Mouse (Mus musculus) spleen, embryonic (tissue): Measurements from ENCODE around the gene Clcnkb.

Source experiments
- CTCF ChIA-PET: fragments of 350-600 bp; sonication (Branson Sonifier 250); formaldehyde crosslinking; loops from one replicate; lab custom pipeline; 2022; lab: Charles Lee

The Clcnkb gene

GRCm38 (mm10) chr4:141415924-141416323 lies at the start of gene Clcnkb:
Gene Clcnkb, minus strand, starts transcription at chr4:141416014.
- CTCF ChIA-PET, result no interaction called here

- CTCF ChIA-PET, result no interaction called here
Observed at GRCm38 (mm10) chr4:141464722-141465121, 48.9 kb upstream of the Clcnkb start.

DNA sequence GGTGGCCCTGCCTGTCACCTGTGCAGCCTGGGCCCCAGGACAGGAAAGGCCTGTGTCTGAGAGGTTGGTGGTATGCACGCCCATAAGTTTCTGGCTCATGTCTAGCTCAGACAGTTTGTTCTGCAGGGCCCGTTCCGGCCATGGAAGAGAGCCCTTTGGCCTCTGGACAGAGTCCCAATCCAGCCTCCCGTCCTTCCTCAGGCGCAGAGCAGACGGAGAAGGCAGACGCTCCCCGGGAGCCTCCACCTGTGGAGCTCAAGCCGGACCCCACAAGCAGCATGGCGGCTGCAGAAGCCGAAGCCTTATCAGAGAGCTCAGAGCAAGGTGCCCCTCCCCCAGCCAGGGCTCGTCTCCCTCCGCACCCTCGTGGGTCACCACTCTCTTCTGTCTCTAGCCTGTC lies 47.7 kb upstream of the Clcnkb start:
- CTCF ChIA-PET, result no interaction called here

DNA sequence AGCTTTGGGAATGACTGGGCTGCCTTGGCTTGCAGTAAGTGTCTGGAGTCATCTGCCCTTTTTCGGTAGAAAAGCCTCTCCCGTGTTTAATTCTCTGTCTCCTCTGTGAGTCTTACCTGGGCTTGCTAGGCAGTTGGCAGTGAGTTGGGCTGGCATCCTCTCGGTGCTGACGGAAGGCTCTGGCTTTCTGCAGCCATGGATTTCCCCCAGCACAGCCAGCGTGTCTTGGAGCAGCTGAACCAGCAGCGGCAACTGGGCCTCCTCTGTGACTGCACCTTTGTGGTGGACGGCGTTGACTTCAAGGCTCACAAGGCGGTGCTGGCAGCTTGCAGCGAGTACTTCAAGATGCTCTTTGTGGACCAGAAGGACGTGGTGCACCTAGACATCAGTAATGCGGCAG lies 45.8 kb upstream of the Clcnkb start:
- CTCF ChIA-PET, result no interaction called here

DNA sequence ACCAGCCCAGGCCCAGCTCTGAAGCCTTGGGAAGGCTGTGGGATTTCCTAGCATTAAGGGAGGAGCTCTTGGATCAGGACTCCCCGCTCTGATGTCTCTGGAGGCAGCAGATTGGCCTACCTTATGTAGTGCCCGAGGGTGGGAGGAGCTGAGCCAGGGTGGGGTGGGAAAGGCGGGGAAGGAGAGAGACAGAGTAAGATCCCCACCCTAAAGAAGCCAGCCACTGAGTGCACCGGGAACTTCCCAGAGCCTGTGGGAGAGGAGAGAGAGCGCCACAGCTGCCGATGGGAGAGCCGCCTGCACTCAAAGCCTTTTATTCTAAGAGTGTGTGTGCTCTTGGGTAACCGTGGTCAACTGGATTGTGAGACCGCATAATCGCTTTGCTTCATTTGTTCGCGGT lies 45.3 kb upstream of the Clcnkb start:
- CTCF ChIA-PET, result no interaction called here

DNA sequence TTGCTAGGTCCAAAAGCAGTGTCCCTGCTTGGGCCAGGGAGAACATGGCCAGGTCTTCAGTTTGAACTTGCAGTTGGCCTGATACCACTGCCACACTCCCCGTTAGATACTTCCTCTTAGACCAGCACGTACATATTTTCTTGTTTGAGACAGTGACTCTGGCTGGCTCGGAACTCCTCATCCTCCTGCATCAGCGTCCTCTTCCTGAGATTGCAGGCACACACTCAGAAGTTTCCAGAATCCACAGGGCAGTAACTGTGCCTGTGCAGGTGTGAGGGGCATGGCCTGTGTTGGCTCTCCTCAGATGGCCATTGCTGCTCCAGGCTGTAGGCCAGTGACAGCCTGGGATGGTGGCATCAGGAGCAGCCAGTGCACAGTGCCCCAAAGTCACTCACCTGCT lies 44.7 kb upstream of the Clcnkb start:
- CTCF ChIA-PET, result no interaction called here

- CTCF ChIA-PET, result no interaction called here
Observed at GRCm38 (mm10) chr4:141459766-141460165, 44.0 kb upstream of the Clcnkb start.

GRCm38 (mm10) chr4:141458888-141459287 lies 43.1 kb upstream of the Clcnkb start:
- CTCF ChIA-PET, result no interaction called here

- CTCF ChIA-PET, result no interaction called here
Observed at GRCm38 (mm10) chr4:141458236-141458635, 42.4 kb upstream of the Clcnkb start.

DNA sequence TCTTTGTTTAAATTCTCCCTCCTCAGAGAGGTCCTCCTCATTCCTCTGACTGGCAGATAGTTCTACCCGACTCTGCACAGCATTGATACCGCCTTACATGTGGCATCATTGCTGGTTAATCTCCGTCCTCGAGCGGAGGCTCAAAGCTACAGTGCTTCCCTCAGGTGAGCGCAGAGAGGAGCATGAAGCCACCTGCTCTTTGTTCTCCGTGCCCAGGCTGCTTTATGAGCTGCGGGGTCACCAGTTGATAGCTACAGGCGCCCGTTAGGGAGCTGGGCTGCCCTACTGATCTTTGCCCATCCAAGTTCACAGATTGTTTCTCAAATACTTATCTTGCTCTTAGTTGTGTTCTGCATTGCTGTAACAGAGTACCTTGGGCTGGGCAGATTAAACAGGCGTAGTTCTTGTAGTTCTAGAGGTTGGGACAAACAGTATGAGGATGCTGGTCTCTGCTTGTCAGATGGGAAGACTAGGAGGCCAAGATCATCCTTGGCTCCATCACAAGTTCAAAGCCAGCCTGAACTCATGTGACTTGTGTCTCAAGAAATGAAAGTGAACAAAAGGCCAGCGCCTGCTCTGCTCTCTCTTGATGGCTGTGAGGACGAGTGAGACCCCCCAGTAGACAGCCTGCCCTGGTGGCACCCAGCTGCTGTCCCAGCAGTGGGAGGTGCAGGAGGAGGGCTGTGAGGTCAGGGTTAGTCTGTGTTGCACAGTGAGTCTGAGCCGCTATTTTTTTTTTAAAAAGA lies 40.6 kb upstream of the Clcnkb start:
- CTCF ChIA-PET, result interaction anchor here (0.8 kb wide), 1 partner anchor 12 kb away, joined by 3 read pairs; no protein-coding TSS in a partner anchor

GRCm38 (mm10) chr4:141455526-141455925 lies 39.7 kb upstream of the Clcnkb start:
- CTCF ChIA-PET, result interaction anchor here (0.8 kb wide), 1 partner anchor 13 kb away, joined by 3 read pairs; no protein-coding TSS in a partner anchor

- CTCF ChIA-PET, result interaction anchor here (1.2 kb wide), 1 partner anchor 9 kb away, joined by 4 read pairs; no protein-coding TSS in a partner anchor
Observed at GRCm38 (mm10) chr4:141454581-141455350, 39.0 kb upstream of the Clcnkb start.

GRCm38 (mm10) chr4:141451916-141452450 lies 36.2 kb upstream of the Clcnkb start:
- CTCF ChIA-PET, result interaction anchor here (0.7 kb wide), 1 partner anchor 125 kb away, joined by 3 read pairs; no protein-coding TSS in a partner anchor

DNA sequence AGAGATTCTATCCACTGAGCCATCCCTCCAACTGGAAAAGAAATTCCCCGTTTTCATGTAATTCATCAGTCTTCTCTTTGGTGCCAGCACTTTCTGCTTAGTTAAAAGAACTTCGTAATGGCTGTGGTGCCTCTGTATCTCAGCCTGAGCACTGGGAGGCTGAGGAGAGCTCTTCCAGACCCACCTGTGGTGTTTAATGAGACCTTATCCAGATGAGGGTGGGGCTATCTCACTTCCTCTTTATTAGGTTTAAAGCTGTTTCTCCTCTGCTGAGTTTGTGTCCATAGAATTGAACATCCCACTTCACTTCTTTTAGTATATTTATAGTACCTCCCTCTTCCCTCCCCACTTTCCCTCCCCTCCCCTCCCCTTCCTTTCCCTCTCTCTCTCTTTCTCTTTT lies 35.4 kb upstream of the Clcnkb start:
- CTCF ChIA-PET, result interaction anchor here (0.6 to 0.7 kb wide), 2 partner anchors 125 to 137 kb away, joined by 3 read pairs; no protein-coding TSS in a partner anchor

GRCm38 (mm10) chr4:141446211-141446610 lies 30.4 kb upstream of the Clcnkb start:
- CTCF ChIA-PET, result no interaction called here

DNA sequence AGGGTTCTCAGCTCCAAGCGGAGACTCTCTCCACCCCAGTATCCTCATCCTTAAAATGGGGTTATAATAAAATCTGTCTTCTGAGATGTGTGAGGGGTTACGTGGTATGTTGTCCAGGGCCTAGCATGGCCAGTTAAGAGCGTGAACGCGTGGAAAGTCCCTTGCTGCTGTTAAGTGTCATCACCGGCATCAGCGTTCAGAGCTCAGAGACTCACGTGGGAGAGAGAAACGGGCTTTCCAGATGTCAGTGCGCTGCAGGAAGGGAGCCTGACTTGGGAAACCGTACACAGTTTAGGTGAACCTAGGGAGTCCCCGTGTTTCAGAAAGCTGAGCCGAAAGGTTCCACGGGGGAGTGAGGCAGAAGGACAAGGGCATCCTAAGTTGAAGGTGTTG lies 29.5 kb upstream of the Clcnkb start:
- CTCF ChIA-PET, result interaction anchor here (0.6 to 1.1 kb wide), 2 partner anchors 9 to 14 kb away, joined by 3 to 4 read pairs; no protein-coding TSS in a partner anchor

- CTCF ChIA-PET, result interaction anchor here (0.6 to 1.1 kb wide), 2 partner anchors 10 to 13 kb away, joined by 3 to 4 read pairs; no protein-coding TSS in a partner anchor
Observed at GRCm38 (mm10) chr4:141444451-141445327, 28.9 kb upstream of the Clcnkb start, which contains the start of gene Zbtb17. Gene Zbtb17, plus strand, starts transcription at chr4:141444654.

DNA sequence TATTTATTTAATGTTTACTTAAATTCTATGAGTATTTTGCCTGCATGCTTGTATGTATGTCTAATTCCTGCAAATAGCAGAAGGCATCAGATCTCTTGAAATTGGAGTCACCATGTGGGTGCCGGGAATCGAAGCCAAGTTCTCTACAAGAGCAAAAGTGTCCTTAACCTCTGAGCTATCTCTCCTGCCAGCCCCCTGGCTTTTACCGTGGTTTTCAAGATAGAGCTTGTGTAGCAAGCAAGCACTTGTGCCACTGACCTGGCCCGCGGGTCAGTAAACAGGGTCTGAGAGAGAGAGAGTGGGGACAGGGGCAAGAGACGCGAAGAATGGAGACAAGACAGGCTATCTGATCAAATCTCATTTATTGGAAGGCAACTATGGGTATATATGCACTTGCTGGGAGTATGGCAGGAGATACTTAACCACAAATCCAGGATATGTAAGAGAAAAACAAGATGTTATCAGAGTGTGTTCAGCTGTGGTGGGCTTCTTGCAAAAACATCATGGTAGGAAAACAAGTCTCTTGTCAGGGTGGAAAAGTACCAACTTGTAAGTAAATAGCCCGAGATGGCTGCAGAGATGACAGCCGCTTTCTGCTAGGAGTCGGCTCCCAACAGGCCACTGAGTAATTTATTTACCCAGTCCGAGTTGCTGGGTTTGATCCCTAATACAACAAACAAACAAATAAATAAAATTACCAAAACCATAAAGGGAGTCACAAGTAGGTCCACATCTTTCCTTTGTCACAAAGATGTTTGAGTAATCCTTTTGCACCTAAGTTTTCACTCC lies 28.0 kb upstream of the Clcnkb start:
- CTCF ChIA-PET, result interaction anchor here (0.6 kb wide), 1 partner anchor 12 kb away, joined by 10 read pairs; no protein-coding TSS in a partner anchor

- CTCF ChIA-PET, result no interaction called here
Observed at GRCm38 (mm10) chr4:141440877-141441276, 25.1 kb upstream of the Clcnkb start.
